In genomic region chr4:99930518-99931239, GRCm38 (mm10) we compare ENCODE assay signal across 8 mouse cellular contexts. TPM values are rescaled to one million over a fixed set of nuclear protein-coding genes. Genes with fewer than 3 reads are reported as not detected.
A peak's percentile ranks its signal among the peaks of the same experiment; 100 is the strongest.
DNase-seq lines count a peak whose midpoint lies in the region; ATAC-seq lines count a peak whose summit lies in the region.

No protein-coding gene starts in this region.

- H3K27ac ChIP-seq in limb, embryonic 11.5 days (replicated peaks; ENCODE audit: low read depth, low read length), result no peak overlapping the region
- H3K27ac ChIP-seq in midbrain, embryonic 16.5 days (ENCODE audit: low read length), result no peak overlapping the region

- ATAC-seq in megakaryocyte, adult 5-6 weeks (ENCODE audit: poor library complexity, severe bottlenecking), result no peak
- no peak for ATAC-seq in limb, embryonic 11.5 days (ENCODE audit: insufficient number of reproducible peaks, low FRiP score, low TSS enrichment, low read depth)
- ATAC-seq in midbrain, embryonic 16.5 days, result no peak
- ATAC-seq in erythroid progenitor cell, adult 5-6 weeks (replicated peaks; ENCODE audit: low FRiP score, poor library complexity, severe bottlenecking), result no peak

- peaks cover 41% of the 10 kb centered on the region for H3K36me3 ChIP-seq in megakaryocyte, embryonic 14.5 days (replicated peaks; ENCODE audit: low read length)
- H3K36me3 ChIP-seq in limb, embryonic 11.5 days (ENCODE audit: control insufficient read depth, insufficient read depth, low read length), result no peaks in the 10 kb centered on the region
- no peaks in the 10 kb centered on the region for H3K36me3 ChIP-seq in midbrain, embryonic 16.5 days (ENCODE audit: control insufficient read depth, insufficient read depth, low read length)

- no peak overlapping the region for H3K9ac ChIP-seq in limb, embryonic 11.5 days (ENCODE audit: low read length)
- H3K9ac ChIP-seq in midbrain, embryonic 16.5 days (ENCODE audit: low read depth, low read length), result 0 out of 2 replicates have a peak overlapping the region, but pooled peaks have one; percentile 5

- intact Hi-C loops in left cerebral cortex, postnatal 36 days (cut with DNase I), result no loop called here

- no peaks in the 10 kb centered on the region for H3K9me3 ChIP-seq in megakaryocyte, embryonic 14.5 days
- H3K9me3 ChIP-seq in limb, embryonic 11.5 days (ENCODE audit: control insufficient read depth, low read length), result no peaks in the 10 kb centered on the region
- H3K9me3 ChIP-seq in midbrain, embryonic 16.5 days (replicated peaks; ENCODE audit: control insufficient read depth, low read length, poor library complexity, severe bottlenecking), result no peaks in the 10 kb centered on the region

- peak; percentile 28 to 58 for DNase-seq in gastrocnemius, adult 8-10 months (ENCODE audit: low spot score in 2 of 2)
- DNase-seq in limb, embryonic 11.5 days (ENCODE audit: low spot score), result no peak
- no peak for DNase-seq in left cerebral cortex, postnatal 36 days (ENCODE audit: low spot score in 2 of 2)
- DNase-seq in right cerebral cortex, postnatal 14 days, result no peak

- H3K27me3 ChIP-seq in megakaryocyte, embryonic 14.5 days (replicated peaks), result no peaks in the 10 kb centered on the region
- H3K27me3 ChIP-seq in limb, embryonic 11.5 days (ENCODE audit: control insufficient read depth, insufficient read depth, low read length), result no peaks in the 10 kb centered on the region
- no peaks in the 10 kb centered on the region for H3K27me3 ChIP-seq in midbrain, embryonic 16.5 days (ENCODE audit: control insufficient read depth, insufficient read depth, low read depth, low read length)

- peak overlapping the region; percentile 99 for H3K4me3 ChIP-seq in megakaryocyte, embryonic 14.5 days (replicated peaks)
- H3K4me3 ChIP-seq in limb, embryonic 11.5 days (ENCODE audit: low read depth, low read length), result no peak overlapping the region
- peak overlapping the region; percentile 73 for H3K4me3 ChIP-seq in midbrain, embryonic 16.5 days (ENCODE audit: low read depth, low read length)

- WGBS in limb, embryonic 11.5 days, result 61% methylated on average over 10 of the region's 10 CpGs
- 49% methylated on average over 10 of the region's 10 CpGs for WGBS in midbrain, embryonic 16.5 days

- peak overlapping the region; percentile 86 for H3K4me2 ChIP-seq in limb, embryonic 11.5 days (ENCODE audit: low read depth, severe bottlenecking)
- H3K4me2 ChIP-seq in midbrain, embryonic 16.5 days (ENCODE audit: low read length), result peak overlapping the region; percentile 91

- peaks cover 84% of the 10 kb centered on the region for H3K4me1 ChIP-seq in megakaryocyte, embryonic 14.5 days
- H3K4me1 ChIP-seq in limb, embryonic 11.5 days (ENCODE audit: control insufficient read depth, insufficient read depth, low read length), result no peaks in the 10 kb centered on the region
- H3K4me1 ChIP-seq in midbrain, embryonic 16.5 days (ENCODE audit: control insufficient read depth, insufficient read depth, low read length), result peaks cover 10% of the 10 kb centered on the region; the same call in 1 of the 2 replicates

RNA-seq across cellular contexts. Expression of gene Itgb3bp, which starts 1.1 kb away (rescaled TPM):
- polyA plus RNA-seq in megakaryocyte, embryonic 14.5 days (2012; ENCODE audit: insufficient read depth, low replicate concordance), result 1.1 TPM in 1 of 2 replicates, not detected in the other
- 11.8 and 12.0 TPM in 2 replicates for total RNA-seq in megakaryocyte, adult 5-6 weeks (2015)
- total RNA-seq in megakaryocyte, adult 5-6 weeks (2017), result 6.7 and 7.7 TPM in 2 replicates
- 1 to 10 TPM; 3.4 to 7.5 (median 5.4) TPM for total RNA-seq in gastrocnemius, adult 8-10 months (2022)
- 49.5 and 53.4 TPM in 2 replicates for polyA plus RNA-seq in limb, embryonic 11.5 days (2014; fragmentation: Nextera tagmentation; extraction: Ambion mirVana)
- polyA plus RNA-seq in midbrain, embryonic 16.5 days (2015; fragmentation: Nextera tagmentation; extraction: Ambion mirVana), result 12.4 and 12.9 TPM in 2 replicates
- total RNA-seq in left cerebral cortex, postnatal 36 days (2021), result 1 to 10 TPM; 4.7 to 5.9 TPM
- total RNA-seq in erythroid progenitor cell, adult 5-6 weeks (2015; ENCODE audit: low replicate concordance), result 1.4 and 15.5 TPM in 2 replicates
- total RNA-seq in erythroid progenitor cell, adult 5-6 weeks (2017; ENCODE audit: low replicate concordance), result 1.4 and 8.2 TPM in 2 replicates

RNA-seq across cellular contexts. Expression of gene Pgm1, which starts 1.5 kb away (rescaled TPM):
- polyA plus RNA-seq in megakaryocyte, embryonic 14.5 days (2012; ENCODE audit: insufficient read depth, low replicate concordance), result 20.2 and 35.7 TPM in 2 replicates
- total RNA-seq in megakaryocyte, adult 5-6 weeks (2015), result 7.4 and 7.6 TPM in 2 replicates
- total RNA-seq in megakaryocyte, adult 5-6 weeks (2017), result 11.6 and 12.8 TPM in 2 replicates
- 1,000 to 10,000 TPM; 1,246 to 1,471 (median 1,386) TPM for total RNA-seq in gastrocnemius, adult 8-10 months (2022)
- polyA plus RNA-seq in limb, embryonic 11.5 days (2014; fragmentation: Nextera tagmentation; extraction: Ambion mirVana), result 47.0 and 51.8 TPM in 2 replicates
- polyA plus RNA-seq in midbrain, embryonic 16.5 days (2015; fragmentation: Nextera tagmentation; extraction: Ambion mirVana), result 78.2 and 91.5 TPM in 2 replicates
- total RNA-seq in left cerebral cortex, postnatal 36 days (2021), result 10 to 100 TPM; 52.5 to 53.8 TPM
- 0.36 and 5.0 TPM in 2 replicates for total RNA-seq in erythroid progenitor cell, adult 5-6 weeks (2015; ENCODE audit: low replicate concordance)
- 5.7 and 7.8 TPM in 2 replicates for total RNA-seq in erythroid progenitor cell, adult 5-6 weeks (2017; ENCODE audit: low replicate concordance)

Comparison
In these comparisons a context has a peak if more than half of its experiments do, and no peak if none do; other contexts are left out.
1. DNase-seq: peak in gastrocnemius, adult 8-10 months (2 of 2); none in limb, embryonic 11.5 days (single experiment), left cerebral cortex, postnatal 36 days (0 of 2) and right cerebral cortex, postnatal 14 days (single experiment).
2. RNA of gene Pgm1, which starts 1.5 kb away (total RNA-seq): 1,246 to 1,471 TPM in gastrocnemius, adult 8-10 months; 52.5 to 53.8 TPM in left cerebral cortex, postnatal 36 days, 7.4 to 12.8 TPM in megakaryocyte, adult 5-6 weeks and 0.36 to 7.8 TPM in erythroid progenitor cell, adult 5-6 weeks; every median in the first group is over 10 times any median in the second.